Mouse (Mus musculus) olfactory bulb, adult 2 months (tissue): ENCODE measurements at regions not wholly inside any gene's neighbourhood (a gene's known extent, or its start where the extent isn't known, plus 50 kb on each side); places are given as distances from the start of the nearest gene placed in this dataset.

Experiments
- CTCF ChIP-seq: fragments of 200-500 bp; IDR thresholded peaks from 2 replicates; pipeline ENCODE4 v1.5.1; 2012; ENCODE audit warnings: low read depth, mild to moderate bottlenecking, low read length, moderate library complexity; ENCODE audit not compliant: insufficient read depth
- POLR2A ChIP-seq: fragments of 200-500 bp; IDR thresholded peaks from 2 replicates; pipeline ENCODE4 v1.6.1; 2012; ENCODE audit warnings: mild to moderate bottlenecking, low read depth, low read length, moderate library complexity; ENCODE audit not compliant: insufficient read depth

DNA sequence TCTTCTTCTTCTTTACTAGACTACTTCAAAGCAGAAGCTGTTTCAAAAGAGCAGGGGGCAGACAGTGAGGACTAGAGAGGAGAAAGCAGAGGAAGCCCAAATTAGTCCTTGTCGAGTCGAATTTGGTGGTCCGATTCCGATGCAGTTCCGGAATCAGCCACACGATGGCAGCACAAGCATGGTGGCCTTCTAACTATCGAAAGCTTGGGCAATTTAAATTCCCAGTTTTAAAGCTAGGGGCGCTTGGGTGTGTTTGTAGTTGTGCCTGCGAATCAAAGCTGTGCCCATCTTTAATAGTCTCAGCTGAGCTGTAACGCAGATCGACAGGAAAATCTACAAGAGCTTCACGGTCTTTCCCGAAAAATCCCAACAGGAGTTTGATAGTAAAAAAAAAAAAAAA lies 234.7 kb upstream of the A1bg start:
- TF ChIP-seq CTCF: peak; percentile 96
- TF ChIP-seq POLR2A: no peak
